Mouse (Mus musculus): ENCODE data around the gene Ptgir. TPM values are rescaled to one million over a fixed set of nuclear protein-coding genes. Genes with fewer than 3 reads are reported as not detected.

The Ptgir gene
- polyA plus RNA-seq, 1 experiment from 2014 or later: 0.13 TPM

GRCm38 (mm10) chr7:16893612-16894011 lies 12.7 kb upstream of the Ptgir start:
- Histone ChIP-seq H3K36me3 (no peaks in the 10 kb centered on the region), H3K27ac (replicated peaks) (no peak overlapping the region), H3K9me3 (no peaks in the 10 kb centered on the region), H3K9ac (no peak overlapping the region), H3K27me3 (peaks cover 15% of the 10 kb centered on the region; the same call in 1 of the 2 replicates), H3K4me1 (replicated peaks) (peaks cover 31% of the 10 kb centered on the region), H3K4me2 (0 out of 2 replicates have a peak overlapping the region, but pooled peaks have one; percentile 57), H3K4me3 (no peak overlapping the region)
- no peak for ATAC-seq (ENCODE audit: low FRiP score, low read depth)
- WGBS: 2% methylated on average over 6 of the region's 6 CpGs

- no peak overlapping the region for H3K9ac ChIP-seq
- 0% methylated on average over 4 of the region's 4 CpGs for WGBS
These were observed 12.0 kb upstream of the Ptgir start for GRCm38 (mm10) chr7:16894279-16894678.

GRCm38 (mm10) chr7:16895000-16895399 lies 11.3 kb upstream of the Ptgir start:
- H3K27me3 ChIP-seq: peaks cover 10% of the 10 kb centered on the region; the same call in 1 of the 2 replicates
- H3K36me3 ChIP-seq: no peaks in the 10 kb centered on the region
- H3K4me3 ChIP-seq: peak overlapping the region; percentile 18
- peak overlapping the region; percentile 57 for H3K4me2 ChIP-seq
- H3K27ac ChIP-seq (replicated peaks): no peak overlapping the region
- H3K9me3 ChIP-seq: no peaks in the 10 kb centered on the region
- peak; percentile 21; the same call in 1 of the 2 replicates for ATAC-seq (ENCODE audit: low FRiP score, low read depth)
- peaks cover 31% of the 10 kb centered on the region for H3K4me1 ChIP-seq (replicated peaks)
- 0% methylated on average over 24 of the region's 24 CpGs for WGBS
- H3K9ac ChIP-seq: 0 out of 2 replicates have a peak overlapping the region, but pooled peaks have one; percentile 34

More at GRCm38 (mm10) chr7:16894279-16894678, 12.0 kb upstream of the Ptgir start:
- Histone ChIP-seq H3K27me3 (peaks cover 12% of the 10 kb centered on the region; the same call in 1 of the 2 replicates), H3K4me1 (replicated peaks) (peaks cover 31% of the 10 kb centered on the region), H3K9me3 (no peaks in the 10 kb centered on the region), H3K4me3 (no peak overlapping the region), H3K4me2 (peak overlapping the region; percentile 57; the same call in 1 of the 2 replicates), H3K27ac (replicated peaks) (no peak overlapping the region), H3K36me3 (no peaks in the 10 kb centered on the region)
- ATAC-seq (ENCODE audit: low FRiP score, low read depth): 0 out of 2 replicates have a peak, but pooled peaks have one; percentile 10

- Histone ChIP-seq H3K36me3 (no peaks in the 10 kb centered on the region), H3K4me2 (peak overlapping the region; percentile 57), H3K27ac (replicated peaks) (no peak overlapping the region), H3K9me3 (no peaks in the 10 kb centered on the region), H3K27me3 (peaks cover 10% of the 10 kb centered on the region; the same call in 1 of the 2 replicates), H3K4me3 (peak overlapping the region; percentile 18), H3K4me1 (replicated peaks) (peaks cover 33% of the 10 kb centered on the region), H3K9ac (0 out of 2 replicates have a peak overlapping the region, but pooled peaks have one; percentile 34)
- no peak for ATAC-seq (ENCODE audit: low FRiP score, low read depth)
- 30% methylated on average over 10 of the region's 10 CpGs for WGBS
These were observed 10.8 kb upstream of the Ptgir start for GRCm38 (mm10) chr7:16895511-16895910.

- no peak overlapping the region for H3K9ac ChIP-seq
- 0 out of 2 replicates have a peak, but pooled peaks have one; percentile 28 for ATAC-seq (ENCODE audit: low FRiP score, low read depth)
These were observed 5.8 kb upstream of the Ptgir start for GRCm38 (mm10) chr7:16900526-16900925.

GRCm38 (mm10) chr7:16903439-16903955 lies 2.8 kb upstream of the Ptgir start:
- Histone ChIP-seq H3K4me2 (no peak overlapping the region), H3K9ac (no peak overlapping the region), H3K4me1 (replicated peaks) (peaks cover 8% of the 10 kb centered on the region; the same call in 1 of the 2 replicates), H3K36me3 (no peaks in the 10 kb centered on the region), H3K9me3 (no peaks in the 10 kb centered on the region), H3K27me3 (no peaks in the 10 kb centered on the region), H3K4me3 (no peak overlapping the region), H3K27ac (replicated peaks) (no peak overlapping the region)
- no peak for ATAC-seq (ENCODE audit: low FRiP score, low read depth)
- WGBS: 80% methylated on average over 2 of the region's 2 CpGs

More at GRCm38 (mm10) chr7:16900526-16900925, 5.8 kb upstream of the Ptgir start:
- H3K4me2 ChIP-seq: no peak overlapping the region
- no peaks in the 10 kb centered on the region for H3K9me3 ChIP-seq
- no peaks in the 10 kb centered on the region for H3K27me3 ChIP-seq
- no peak overlapping the region for H3K27ac ChIP-seq (replicated peaks)
- H3K36me3 ChIP-seq: no peaks in the 10 kb centered on the region
- WGBS: 25% methylated on average over 5 of the region's 5 CpGs
- peaks cover 4% of the 10 kb centered on the region for H3K4me1 ChIP-seq (replicated peaks)
- no peak overlapping the region for H3K4me3 ChIP-seq

GRCm38 (mm10) chr7:16904120-16904675 lies 2.1 kb upstream of the Ptgir start:
- Histone ChIP-seq H3K9me3 (no peaks in the 10 kb centered on the region), H3K36me3 (no peaks in the 10 kb centered on the region), H3K4me1 (replicated peaks) (peaks cover 8% of the 10 kb centered on the region; the same call in 1 of the 2 replicates), H3K4me2 (no peak overlapping the region), H3K4me3 (no peak overlapping the region), H3K9ac (no peak overlapping the region), H3K27me3 (no peaks in the 10 kb centered on the region), H3K27ac (replicated peaks) (no peak overlapping the region)
- ATAC-seq (ENCODE audit: low FRiP score, low read depth): no peak
- 37% methylated on average over 8 of the region's 10 CpGs for WGBS

GRCm38 (mm10) chr7:16905491-16906021 lies 734 bp upstream of the Ptgir start:
- H3K36me3 ChIP-seq: no peaks in the 10 kb centered on the region
- H3K4me2 ChIP-seq: no peak overlapping the region
- no peaks in the 10 kb centered on the region for H3K9me3 ChIP-seq
- WGBS: 52% methylated on average over 9 of the region's 9 CpGs
- no peak overlapping the region for H3K4me3 ChIP-seq
- H3K9ac ChIP-seq: no peak overlapping the region
- ATAC-seq (ENCODE audit: low FRiP score, low read depth): no peak
- H3K27ac ChIP-seq (replicated peaks): no peak overlapping the region
- H3K27me3 ChIP-seq: no peaks in the 10 kb centered on the region
- peaks cover 5% of the 10 kb centered on the region; the same call in 1 of the 2 replicates for H3K4me1 ChIP-seq (replicated peaks)

- no peaks in the 10 kb centered on the region for H3K27me3 ChIP-seq
- H3K9me3 ChIP-seq: no peaks in the 10 kb centered on the region
- no peak overlapping the region for H3K4me2 ChIP-seq
- no peak overlapping the region for H3K4me3 ChIP-seq
- no peak overlapping the region for H3K27ac ChIP-seq (replicated peaks)
- no peak for ATAC-seq (ENCODE audit: low FRiP score, low read depth)
- peaks cover 5% of the 10 kb centered on the region; the same call in 1 of the 2 replicates for H3K4me1 ChIP-seq (replicated peaks)
- H3K9ac ChIP-seq: no peak overlapping the region
- H3K36me3 ChIP-seq: no peaks in the 10 kb centered on the region
- WGBS: 93% methylated on average over 41 of the region's 41 CpGs
These were observed 734 bp downstream of the Ptgir start for GRCm38 (mm10) chr7:16906889-16907559.

- no peak overlapping the region for H3K4me2 ChIP-seq
- no peak overlapping the region for H3K4me3 ChIP-seq
- H3K4me1 ChIP-seq (replicated peaks): peaks cover 5% of the 10 kb centered on the region; the same call in 1 of the 2 replicates
- no peak overlapping the region for H3K9ac ChIP-seq
- no peaks in the 10 kb centered on the region for H3K9me3 ChIP-seq
- no peaks in the 10 kb centered on the region for H3K27me3 ChIP-seq
- 74% methylated on average over 7 of the region's 7 CpGs for WGBS
- H3K27ac ChIP-seq (replicated peaks): no peak overlapping the region
- ATAC-seq (ENCODE audit: low FRiP score, low read depth): no peak
- no peaks in the 10 kb centered on the region for H3K36me3 ChIP-seq
These were observed 1.6 kb downstream of the Ptgir start for GRCm38 (mm10) chr7:16907842-16908241.

GRCm38 (mm10) chr7:16908367-16908766 lies 2.1 kb downstream of the Ptgir start:
- Histone ChIP-seq H3K4me1 (replicated peaks) (peaks cover 5% of the 10 kb centered on the region; the same call in 1 of the 2 replicates), H3K4me2 (no peak overlapping the region), H3K36me3 (no peaks in the 10 kb centered on the region), H3K27me3 (no peaks in the 10 kb centered on the region), H3K9me3 (no peaks in the 10 kb centered on the region), H3K9ac (no peak overlapping the region), H3K27ac (replicated peaks) (no peak overlapping the region), H3K4me3 (no peak overlapping the region)
- 51% methylated on average over 11 of the region's 11 CpGs for WGBS
- ATAC-seq (ENCODE audit: low FRiP score, low read depth): no peak

GRCm38 (mm10) chr7:16908859-16909258 lies 2.6 kb downstream of the Ptgir start:
- no peak overlapping the region for H3K27ac ChIP-seq (replicated peaks)
- no peaks in the 10 kb centered on the region for H3K36me3 ChIP-seq
- H3K27me3 ChIP-seq: no peaks in the 10 kb centered on the region
- H3K4me2 ChIP-seq: no peak overlapping the region
- no peak for ATAC-seq (ENCODE audit: low FRiP score, low read depth)
- H3K9ac ChIP-seq: no peak overlapping the region
- peaks cover 5% of the 10 kb centered on the region; the same call in 1 of the 2 replicates for H3K4me1 ChIP-seq (replicated peaks)
- WGBS: 72% methylated on average over 11 of the region's 11 CpGs
- H3K9me3 ChIP-seq: no peaks in the 10 kb centered on the region
- no peak overlapping the region for H3K4me3 ChIP-seq

All from hindbrain, embryonic 15.5 days (tissue).